Mouse (Mus musculus) c-Kit-positive CD71-negative TER-119-negative erythroid progenitor cells, embryonic 14.5 days (primary cell): Measurements from ENCODE around the gene Tmem183a.

Source experiments
- DNase-seq: peaks from one replicate; pipeline ENCODE4 v3.0.0-alpha.2; 2013; ENCODE audit warnings: low read depth

Tmem183a gene

DNA sequence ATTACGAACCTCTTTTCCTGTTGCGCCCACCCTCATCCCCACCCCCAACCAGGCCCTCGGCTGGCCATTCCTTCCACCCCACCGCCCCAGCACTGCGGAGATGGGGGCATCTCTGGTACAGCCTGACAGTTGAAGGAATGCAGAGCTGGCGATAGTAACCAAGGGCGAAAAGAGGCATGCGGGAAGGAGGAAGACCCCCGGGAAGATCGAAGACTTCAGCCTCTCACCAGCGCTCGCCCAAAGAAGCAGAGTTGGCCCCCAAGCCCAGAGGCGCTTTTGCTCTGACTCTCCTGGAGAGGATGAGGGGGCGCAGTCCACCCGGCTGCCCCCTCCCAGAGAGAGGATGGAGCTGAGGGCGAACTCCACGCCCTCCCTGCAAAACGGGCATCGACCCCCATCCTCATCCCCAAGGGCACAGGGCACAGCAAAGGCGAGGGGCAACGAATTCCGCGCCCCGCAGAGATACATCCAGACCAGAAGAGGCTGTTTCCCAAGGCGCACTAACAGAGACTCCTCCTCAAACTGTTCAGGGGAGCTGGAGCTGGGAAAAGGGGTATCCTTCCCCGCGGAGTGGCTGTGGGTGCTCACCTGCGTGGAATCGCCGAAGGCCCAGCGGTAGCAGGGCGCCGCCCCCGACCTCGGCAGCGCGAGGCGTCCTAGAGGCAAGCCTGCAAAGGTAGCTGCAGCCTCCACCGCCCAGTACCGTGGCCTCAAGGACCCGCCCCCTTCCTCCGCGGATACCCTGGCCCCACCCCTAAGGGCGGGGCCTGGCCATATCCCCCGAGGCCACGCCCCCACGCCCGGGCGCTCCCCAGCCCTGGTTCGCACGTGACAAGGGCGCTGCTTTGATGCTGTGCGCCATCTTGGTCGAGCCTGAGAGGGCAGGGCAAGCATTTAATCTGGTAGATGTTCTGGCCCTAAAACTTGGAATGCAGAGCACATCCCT, 17.5 kb downstream of the Tmem183a start:
- peak; percentile 80 for DNase-seq

DNA sequence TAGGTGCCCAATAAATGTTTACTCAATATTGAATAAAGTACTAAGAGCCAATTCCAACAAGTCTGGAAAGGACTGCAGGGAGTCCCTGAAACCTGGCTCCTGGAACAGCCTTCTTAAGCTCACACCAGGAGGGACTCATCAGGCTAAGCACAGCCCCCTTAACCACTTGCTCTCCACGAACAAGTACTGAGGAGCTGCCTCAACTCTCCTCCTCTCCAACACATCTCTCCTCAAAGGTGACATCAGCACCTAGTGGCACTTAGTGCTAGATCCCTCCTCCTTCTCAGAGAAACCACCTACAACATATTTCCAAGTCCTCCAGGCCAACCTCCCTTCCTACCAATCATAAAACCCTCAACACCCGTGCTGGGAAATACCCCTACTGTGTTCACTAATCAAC, 18.2 kb downstream of the Tmem183a start:
- no peak for DNase-seq

DNA sequence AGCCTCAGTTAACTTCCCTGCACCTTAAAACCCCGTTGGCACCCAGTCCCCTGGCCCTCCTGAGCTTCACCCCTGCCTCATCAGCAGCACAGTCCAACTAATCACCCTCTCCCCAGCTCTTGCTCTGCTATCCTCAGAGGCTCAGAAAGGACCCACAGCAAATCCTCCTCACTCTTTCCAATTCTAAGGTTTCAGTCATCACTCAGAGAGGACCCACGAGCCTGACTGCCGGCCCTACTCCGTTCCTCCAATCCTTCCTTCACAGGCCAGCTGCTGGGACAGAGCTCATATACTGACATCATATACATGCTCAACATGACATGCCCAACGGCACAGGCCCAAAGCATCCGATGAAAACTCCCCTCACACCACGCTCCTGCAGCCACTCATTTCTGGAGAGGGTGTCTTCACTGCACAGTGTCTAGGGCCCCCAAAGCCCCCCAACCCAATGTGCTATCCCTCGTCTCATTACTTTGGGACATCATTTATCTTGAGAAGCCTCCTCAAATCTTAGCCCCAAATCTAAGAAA, 18.9 kb downstream of the Tmem183a start:
- no peak for DNase-seq

DNA sequence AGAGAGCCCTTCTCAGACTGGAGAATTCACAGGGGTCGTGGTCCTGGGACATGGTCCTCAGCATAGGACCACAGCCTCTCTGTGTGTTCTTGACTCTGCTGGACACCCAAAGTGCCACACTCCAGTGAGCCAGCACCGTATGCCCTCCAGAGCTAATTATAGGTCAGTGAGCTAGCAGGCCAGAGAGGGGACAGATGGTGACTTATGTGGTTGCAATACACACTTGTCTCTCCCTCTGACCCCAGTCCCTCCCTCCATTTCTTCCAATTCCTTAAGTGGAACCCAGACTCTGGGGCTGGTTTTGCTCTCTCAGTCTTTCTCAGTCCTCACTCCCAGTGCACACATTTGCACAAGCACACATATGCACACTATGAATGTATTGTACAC, 19.5 kb downstream of the Tmem183a start:
- no peak for DNase-seq

DNA sequence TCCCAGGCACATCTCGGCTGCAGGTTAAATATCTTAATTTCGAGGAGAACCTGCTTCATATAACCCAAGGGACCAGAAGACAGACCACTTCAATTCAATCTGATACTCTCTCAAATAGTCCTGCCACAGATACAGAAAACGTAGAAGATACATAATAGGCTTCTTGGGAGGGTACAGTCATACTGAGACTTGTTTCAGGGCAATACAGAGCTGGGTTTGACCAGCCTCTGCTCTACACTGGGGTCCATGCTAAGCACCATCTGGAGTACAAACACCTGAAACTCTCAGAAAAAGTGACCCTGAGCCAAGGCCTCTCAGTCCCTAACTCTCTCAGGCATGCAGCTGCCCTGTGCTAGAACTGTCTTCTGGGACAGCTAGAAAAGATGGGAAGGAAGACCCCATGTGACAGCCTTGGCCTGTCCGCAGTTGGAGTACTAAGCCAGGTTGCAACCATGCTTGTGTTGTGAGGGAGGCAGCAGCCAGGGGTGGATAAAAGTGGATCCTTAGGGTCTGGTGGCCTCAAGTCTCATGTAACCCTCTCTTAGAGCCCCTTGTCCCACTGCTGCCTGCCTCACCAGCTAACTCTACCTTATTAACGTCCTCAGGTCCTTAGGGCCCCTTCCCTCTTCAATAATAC, 20.0 kb downstream of the Tmem183a start:
- no peak for DNase-seq

DNA sequence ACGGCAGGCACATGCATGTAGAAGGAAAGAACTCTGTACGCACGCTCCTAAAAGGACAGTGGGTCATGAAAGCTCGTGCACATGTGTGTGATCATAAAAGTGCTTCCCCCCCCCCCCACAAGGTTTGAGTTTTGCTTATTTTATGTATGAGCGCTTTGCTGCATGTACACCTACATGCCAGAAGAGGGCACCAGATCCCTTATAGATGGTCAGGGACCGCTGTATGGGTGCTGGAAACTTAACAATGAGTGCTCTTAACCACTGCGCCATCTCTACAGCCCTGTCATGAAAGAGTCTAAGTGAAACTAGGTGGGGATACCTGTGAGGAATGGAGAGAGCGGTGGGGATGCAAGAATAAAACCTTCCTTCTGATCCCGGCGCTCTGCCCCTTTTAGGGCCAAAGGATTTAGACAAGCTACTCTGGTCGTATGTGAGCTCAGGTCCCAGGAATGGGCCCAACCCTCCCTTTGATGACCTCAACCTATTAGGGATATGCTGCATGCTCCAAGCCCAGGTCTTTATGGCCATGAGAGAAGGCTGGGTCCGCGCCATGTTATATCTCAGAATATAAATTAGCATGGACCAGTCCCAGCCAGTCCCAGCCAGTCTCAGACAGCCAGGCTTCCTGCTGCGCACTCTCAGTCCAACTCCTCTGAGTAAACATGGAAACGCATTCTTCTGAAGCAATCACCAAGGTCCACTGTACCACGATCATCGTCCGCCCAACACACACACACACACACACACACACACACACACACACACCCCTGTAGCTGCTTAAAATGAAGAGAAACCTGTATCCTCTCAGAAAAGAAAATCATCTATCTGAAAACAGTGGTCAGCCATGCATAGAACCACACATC, 21.8 kb downstream of the Tmem183a start:
- no peak for DNase-seq

DNA sequence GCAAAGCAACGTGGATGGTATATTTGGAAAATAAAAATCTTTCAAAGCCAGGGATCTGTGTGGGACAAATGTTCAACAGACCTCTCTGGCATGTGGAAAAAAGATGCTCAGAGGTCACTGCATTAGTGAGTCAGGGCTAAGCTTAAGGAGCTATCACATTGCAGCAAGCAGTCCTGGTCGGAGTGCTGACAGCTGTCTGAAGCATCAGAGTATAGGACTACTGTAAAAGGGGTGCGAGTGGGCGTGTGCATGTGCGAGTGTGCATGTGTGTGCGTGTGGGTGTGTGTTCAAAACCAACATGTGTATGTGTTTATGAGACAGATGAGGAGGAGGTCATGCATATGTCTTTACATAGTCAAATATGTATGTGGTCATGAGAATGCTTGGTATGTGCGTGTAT, 22.6 kb downstream of the Tmem183a start:
- DNase-seq = no peak

DNA sequence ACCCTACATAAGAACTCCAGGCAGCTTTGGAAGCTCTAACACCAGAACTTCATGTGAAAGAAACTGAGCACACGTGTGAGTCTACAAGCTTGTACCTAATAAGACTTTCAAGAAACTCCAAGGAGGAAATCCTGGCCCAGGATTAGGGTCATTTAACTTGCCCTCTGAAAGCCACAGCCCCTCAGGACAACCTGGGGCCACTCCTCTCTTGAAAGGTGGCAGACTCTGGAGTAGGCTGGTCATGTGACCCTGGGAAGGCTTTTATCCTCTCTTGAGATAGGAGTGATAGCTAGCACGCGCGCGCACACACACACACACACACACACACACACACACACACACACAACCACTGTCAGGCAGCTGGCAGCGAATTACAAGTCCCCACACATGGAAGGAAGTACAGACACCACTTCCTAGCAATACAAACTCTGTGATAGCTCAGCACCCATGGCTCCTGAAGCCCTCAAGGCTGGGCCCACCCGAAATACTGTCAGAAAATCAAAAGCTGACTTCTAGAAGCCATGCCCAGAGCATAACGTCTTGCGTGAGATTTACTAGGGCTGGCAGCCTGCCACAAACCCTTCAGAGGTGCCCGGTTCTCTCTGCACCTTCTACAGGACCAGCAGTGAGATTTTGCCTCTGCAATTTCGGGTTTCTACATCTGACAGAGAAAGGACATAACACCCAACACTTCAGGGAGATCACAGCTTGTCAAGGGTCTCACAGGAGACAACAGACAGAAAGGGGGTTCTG, 24.6 kb downstream of the Tmem183a start:
- DNase-seq = no peak

DNA sequence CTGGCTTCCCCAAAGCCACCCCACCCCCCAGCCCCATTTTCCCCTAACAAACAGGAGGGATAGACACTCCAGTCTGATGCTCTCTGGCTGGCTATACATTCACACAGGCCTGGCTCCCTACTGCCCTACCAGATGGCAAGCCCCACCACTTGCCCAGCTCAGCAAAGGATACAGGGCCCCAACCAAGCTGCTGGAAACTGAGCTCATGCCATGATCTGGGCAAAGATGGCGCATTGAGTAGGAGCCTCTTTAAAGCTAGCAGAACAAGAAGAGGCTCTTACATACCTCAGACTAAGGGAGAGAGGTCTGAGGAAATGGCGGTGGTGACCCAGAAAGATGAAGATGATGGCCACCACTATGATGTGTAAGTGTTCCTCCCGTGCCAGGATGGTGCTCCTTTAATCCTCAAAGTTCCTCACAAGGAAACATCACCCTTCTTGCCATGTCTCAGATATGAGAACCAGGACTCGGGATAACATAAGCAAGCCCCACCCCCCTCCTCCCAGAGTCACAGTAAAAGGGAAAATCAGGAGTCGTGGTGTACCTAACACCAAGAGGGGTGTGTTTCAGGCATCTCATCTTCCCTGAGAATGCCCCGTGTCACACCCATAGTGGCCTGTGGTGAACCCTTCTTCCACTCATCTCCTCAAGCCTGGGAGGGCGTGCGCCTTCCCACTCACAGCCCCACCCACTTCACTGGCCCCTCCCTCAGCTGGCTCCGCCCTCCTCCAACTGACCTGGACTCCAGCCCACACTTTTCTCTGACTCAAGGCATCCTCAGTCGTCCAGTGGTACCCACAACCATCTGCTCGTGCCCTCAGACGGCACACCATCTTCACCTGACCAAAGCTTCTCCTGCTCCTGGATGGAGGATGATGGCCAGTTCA, 25.6 kb downstream of the Tmem183a start:
- DNase-seq = no peak

DNA sequence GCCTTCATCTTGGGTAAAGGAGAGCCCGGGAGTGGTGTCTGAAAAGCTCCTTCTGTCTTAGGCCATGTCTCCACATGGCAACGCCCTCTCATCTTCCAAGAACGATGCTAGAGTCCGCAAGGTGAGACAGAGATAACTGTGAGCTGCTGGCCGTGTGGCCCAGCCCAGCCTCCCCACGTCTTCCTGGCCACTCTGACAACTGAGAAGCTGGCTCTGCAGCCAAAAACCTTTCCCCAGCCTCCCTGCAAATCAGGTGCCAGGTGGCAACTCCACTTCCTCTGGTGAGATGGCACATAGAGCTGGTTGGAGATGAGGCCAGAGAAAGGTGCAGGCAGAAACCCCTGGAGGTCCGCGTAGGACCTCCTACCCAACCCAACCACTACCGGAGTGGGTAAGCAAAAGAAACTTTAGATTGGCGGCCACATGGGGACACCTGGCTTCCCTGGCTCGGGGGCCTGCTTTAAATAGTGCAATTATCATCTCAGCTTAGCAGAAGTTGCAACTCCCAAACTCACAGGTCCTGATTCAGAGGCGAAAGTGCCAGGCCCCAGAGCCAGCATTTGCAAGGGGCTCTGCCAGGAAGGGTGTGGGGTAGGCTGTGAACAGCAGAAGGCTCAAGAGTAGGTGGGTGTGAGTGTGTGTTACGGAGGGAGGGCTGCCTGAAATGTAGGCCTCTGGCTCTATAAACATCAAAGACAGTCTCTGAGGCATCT, 26.4 kb downstream of the Tmem183a start:
- no peak for DNase-seq

DNA sequence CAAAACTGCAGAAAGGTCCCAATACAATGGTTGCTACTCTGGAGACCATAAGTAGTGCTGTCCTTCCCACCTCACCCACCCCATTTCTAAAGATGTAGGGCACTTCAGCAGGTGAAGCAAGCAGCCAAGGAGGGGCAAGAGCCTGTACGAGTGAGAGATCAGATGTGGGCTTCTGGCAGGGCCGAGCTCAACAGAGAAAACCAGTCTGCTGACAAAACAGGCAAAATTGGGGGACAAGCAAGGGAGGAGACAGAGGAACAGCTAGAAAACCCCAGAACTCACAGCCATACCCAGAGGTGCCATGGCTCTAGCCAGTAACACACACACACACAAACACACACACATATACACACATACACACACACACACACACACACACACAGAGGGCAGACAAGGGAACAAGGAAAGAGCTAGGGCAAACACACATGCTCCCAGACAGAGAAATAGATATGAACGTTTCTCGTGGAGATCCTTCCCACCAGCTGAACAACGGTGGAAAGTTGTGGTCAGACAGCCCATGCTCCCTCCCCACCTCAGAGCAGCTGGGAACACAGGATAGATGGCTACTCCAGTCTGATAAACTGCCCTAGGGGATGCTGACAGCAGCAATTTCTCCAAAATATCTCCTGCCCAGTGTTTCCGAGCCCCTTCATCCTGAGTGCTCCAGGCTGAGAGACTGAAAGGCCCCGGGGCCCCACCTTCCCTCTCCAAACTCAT, 27.5 kb downstream of the Tmem183a start:
- DNase-seq = no peak

DNA sequence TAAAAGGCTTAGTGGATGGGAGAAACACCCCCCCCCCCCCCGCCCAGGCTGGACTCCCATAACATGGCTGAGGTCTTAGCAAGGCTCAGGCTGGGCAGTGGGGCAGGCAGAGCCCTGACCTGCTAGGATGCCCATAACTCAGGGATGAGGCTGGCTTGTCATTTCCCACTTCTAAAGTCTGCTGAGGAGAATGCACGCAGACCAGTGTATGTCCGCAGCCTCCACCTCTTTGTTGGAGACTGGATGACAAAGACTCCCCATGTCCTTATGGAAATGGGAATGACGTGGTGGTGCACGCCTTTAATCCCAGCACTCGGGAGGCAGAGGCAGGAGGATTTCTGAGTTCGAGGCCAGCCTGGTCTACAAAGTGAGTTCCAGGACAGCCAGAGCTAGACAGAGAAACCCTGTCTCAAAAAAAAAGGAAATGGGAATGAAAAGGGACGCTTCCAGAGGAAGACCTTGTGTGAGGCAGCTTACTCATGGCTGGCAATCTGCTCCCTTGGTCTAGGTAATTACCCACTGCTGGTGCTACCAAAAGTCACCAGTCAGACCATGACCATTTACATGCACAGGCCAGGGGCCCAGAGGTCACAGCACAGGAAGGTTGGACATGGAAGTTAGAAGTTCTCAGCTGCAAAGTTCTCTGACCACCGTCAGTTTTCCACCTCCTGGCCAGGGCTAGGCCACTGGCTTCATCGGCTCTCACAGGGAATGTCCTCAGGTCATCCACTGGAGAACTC, 28.2 kb downstream of the Tmem183a start:
- no peak for DNase-seq

DNA sequence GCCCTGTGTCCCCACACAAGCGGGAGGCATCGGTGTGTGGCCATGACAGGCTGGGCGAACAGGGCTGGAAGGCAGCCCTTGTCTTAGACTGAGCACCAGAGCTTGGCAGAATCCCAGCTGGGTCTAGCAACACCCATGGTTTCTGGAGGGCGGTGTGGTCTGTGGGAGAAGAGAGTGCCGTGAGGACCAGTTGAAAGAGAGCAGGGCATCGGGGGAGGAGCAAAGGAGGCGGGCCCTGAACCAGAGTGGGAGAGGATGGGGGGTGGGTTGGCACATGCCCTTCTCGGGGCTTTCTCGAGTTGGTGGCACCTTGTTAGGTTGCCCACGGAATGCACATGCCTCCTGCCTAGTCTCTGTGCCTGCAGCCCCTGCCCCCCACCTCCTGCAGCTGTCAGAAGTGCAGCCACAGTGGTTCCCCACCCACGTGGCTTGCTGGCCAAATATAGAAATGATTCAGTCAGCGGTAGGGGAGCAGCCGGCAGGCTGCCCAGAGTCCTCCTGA, 29.0 kb downstream of the Tmem183a start, which contains the start of gene Ppfia4:
Gene Ppfia4, minus strand, starts transcription at position 159 of the 502 bp plus-strand sequence.
- DNase-seq = peak; percentile 17

DNA sequence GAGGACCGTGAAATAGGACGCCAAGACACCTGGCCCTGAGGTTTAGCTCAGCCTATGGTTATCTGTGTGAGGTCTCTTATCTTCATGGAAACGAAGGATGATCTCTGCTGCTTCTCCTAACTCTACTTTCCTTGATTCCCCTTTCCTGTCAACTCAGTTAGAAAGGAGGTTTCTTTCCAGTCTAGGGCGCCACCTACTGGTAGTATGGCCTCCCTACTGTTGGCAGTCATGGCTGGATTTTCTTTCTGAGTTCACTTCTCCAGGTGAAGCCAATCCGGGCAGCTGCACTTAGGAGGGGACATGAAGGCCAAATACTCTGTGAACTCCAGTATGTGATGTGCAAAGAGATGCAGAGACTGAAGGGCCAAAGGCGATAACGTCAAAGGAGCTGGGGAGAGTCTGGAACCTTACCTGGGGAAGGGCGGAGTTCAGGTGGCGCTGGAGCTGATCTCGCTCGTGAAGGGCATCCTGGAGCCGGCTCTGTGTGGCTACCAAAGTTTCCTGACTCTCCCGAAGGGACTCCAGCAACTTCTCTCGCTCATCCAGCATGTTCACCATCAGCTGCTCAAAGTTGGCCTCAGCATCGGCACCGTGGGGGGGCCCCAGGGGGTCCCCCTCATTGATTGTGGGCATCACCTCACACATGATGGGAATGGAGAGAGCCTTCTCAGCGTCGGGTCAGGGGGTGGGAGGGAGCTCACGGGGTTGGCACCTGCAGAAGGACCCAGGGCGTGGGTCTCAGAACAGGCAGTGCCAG, 29.7 kb downstream of the Tmem183a start:
- peak; percentile 56 for DNase-seq

DNA sequence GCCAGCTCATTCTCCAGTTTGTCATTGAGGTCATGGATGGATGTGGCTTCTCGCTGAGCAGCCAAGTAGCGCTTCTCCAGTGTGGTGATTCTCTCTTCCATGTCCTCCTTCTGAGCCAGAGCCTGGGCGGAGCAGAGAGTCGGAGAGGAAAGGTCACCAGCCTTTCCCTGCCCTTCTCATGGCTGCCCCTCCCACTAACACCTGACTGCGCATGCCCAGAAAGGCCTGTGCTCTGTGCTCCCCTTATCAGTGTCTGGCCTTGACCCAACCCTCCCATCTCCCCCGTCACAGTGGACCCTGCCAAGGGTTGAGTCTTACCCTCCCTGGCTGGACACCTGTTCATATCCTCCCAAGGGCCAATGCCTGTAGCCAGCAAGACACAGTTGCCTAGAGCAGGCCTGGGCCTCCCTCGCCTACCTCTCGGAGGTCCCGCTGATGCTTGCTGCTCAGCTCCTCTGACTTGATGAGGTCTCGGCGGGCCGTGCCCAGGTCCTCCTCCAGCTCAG, 34.9 kb downstream of the Tmem183a start:
- no peak for DNase-seq

DNA sequence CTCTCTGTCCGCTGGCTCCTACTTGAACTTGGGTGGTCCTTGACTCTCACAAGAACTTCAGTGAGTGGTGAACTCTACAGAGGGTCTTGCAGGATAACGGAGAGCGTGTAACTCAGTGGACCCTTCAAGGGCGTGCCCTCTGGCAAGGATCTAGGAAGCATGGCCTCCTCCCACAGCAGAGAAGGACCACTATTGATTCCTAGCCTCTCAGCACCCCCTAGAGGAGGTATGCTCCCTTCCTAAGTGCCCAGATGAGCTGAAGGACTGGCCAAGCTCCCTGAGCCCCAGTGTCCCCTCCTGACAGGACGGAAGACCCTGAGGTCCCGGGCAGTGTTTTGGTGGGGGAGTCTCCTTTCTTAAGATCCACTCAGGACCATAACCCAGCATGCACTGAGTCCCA, 39.2 kb downstream of the Tmem183a start:
- DNase-seq = no peak

DNA sequence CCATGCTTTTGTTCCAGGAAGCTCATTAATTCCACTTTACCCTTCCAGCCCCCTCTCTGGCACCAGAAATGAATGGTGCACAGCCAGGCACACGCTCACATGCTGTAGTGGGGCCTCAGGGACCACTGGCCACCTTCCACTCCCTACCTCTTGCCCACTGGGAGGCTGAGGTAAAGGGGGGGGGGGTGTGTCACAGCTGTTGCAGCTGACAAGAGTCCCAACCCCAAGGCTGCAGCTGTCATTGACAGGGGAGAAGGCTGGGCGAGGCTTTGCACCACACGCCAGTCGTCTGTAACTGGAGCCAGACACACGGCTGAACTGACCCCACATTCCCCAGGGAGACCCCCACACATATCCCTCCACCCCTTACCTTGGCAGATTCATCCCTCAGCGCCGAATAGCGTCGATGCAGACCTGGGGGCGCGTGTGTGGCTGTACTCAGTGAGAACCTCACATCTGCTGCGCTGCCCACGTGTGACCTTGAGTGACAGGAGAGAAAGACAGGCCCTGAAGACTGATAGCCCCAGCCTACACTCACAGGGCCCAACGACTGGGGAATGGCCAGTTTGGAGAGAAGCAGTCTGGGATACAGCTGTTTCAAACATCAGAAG, 41.0 kb downstream of the Tmem183a start:
- no peak for DNase-seq
